Mouse (Mus musculus) brain, embryonic 14.5 days (tissue): ENCODE measurements around the gene Sst.

Experiments
- CTCF ChIP-seq: fragments of 200-500 bp; IDR thresholded peaks from 2 replicates; pipeline ENCODE4 v1.5.1; 2012; ENCODE audit warnings: inconsistent platforms, mild to moderate bottlenecking, moderate library complexity, borderline replicate concordance; ENCODE audit not compliant: insufficient read depth, insufficient read length; ENCODE audit errors: extremely low read depth
- POLR2A ChIP-seq: fragments of 200-500 bp; IDR thresholded peaks from 2 replicates; pipeline ENCODE4 v1.6.1; 2012; ENCODE audit warnings: mild to moderate bottlenecking, inconsistent platforms, borderline replicate concordance; ENCODE audit not compliant: poor library complexity, insufficient read depth, insufficient read length, severe bottlenecking; ENCODE audit errors: extremely low read depth

DNA sequence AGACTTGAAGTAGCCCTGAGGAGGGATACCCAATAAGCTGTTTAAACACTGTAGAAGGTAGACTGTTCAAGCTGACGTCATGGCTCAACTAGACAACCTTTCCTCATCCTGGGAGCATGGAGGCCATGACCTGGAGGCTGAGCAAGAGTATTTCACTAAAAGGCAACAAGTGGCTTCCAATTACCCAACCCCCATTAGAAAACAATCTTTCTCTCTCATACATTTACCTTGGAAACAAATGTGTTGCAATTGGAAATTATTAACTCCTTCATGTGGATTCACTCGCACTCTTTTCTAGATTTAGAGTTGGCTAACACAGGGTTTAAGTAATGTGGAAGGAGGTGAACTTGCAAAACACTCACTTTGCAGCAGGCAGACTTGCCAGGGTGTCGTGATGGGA, 4.4 kb upstream of the Sst start:
- TF ChIP-seq POLR2A (no peak), CTCF (no peak)
